Mouse (Mus musculus) heart, adult 9 months (tissue): ENCODE data around the gene Apoc3.
A peak's percentile ranks its signal among the peaks of the same experiment; 100 is the strongest.

ENCODE experiments used
- DNase-seq, 2 experiments: peaks; one replicate each; pipeline ENCODE4 v3.0.0; 2022; ENCODE audit warnings: low spot score in 2 of 2

Apoc3 gene

GRCm38 (mm10) chr9:46196699-46197169, 38.7 kb downstream of the Apoc3 start:
- peak; percentile 78 to 84 for DNase-seq

- DNase-seq = no peak
These were observed 40.6 kb downstream of the Apoc3 start for GRCm38 (mm10) chr9:46194809-46195208.

GRCm38 (mm10) chr9:46192642-46193041, 42.8 kb downstream of the Apoc3 start:
- DNase-seq = no peak

- DNase-seq = peak in 1 of 2 experiments; percentile 49
These were observed 43.8 kb downstream of the Apoc3 start for GRCm38 (mm10) chr9:46191644-46192043.

- no peak for DNase-seq
These were observed 44.2 kb downstream of the Apoc3 start for GRCm38 (mm10) chr9:46191234-46191633.

GRCm38 (mm10) chr9:46189381-46189780, 46.1 kb downstream of the Apoc3 start:
- no peak for DNase-seq

GRCm38 (mm10) chr9:46188956-46189355, 46.5 kb downstream of the Apoc3 start:
- DNase-seq = no peak

GRCm38 (mm10) chr9:46188370-46188769, 47.1 kb downstream of the Apoc3 start:
- DNase-seq = no peak

GRCm38 (mm10) chr9:46186387-46186786, 49.0 kb downstream of the Apoc3 start:
- no peak for DNase-seq

GRCm38 (mm10) chr9:46185191-46185590, 50.2 kb downstream of the Apoc3 start:
- DNase-seq = peak in 1 of 2 experiments; percentile 49

GRCm38 (mm10) chr9:46184542-46184941, 50.9 kb downstream of the Apoc3 start:
- DNase-seq = peak in 1 of 2 experiments; percentile 24
